Mouse (Mus musculus) adrenal gland (tissue): ENCODE results near the gene Cops8.

Experiments used
- intact Hi-C: fragments of 180-260 bp; cut with DNase I; formaldehyde crosslinking; loops from one replicate; pipeline ENCODE4 v1.15.1; 2025

Gene Cops8

GRCm38 (mm10) chr1:90650781-90651437 lies 48.1 kb downstream of the Cops8 start:
- intact Hi-C loops = loop anchor here (1.0 to 2.0 kb wide), 2 partner anchors 189 to 306 kb away; no protein-coding TSS in a partner anchor

GRCm38 (mm10) chr1:90651781-90652180 lies 49.0 kb downstream of the Cops8 start:
- intact Hi-C loops = loop anchor here (1.0 to 2.0 kb wide), 2 partner anchors 189 to 305 kb away; no protein-coding TSS in a partner anchor

- intact Hi-C loops = no loop called here
Observed at GRCm38 (mm10) chr1:90652553-90652952, 49.8 kb downstream of the Cops8 start.

GRCm38 (mm10) chr1:90656492-90657245 lies 53.9 kb downstream of the Cops8 start:
- intact Hi-C loops = no loop called here

GRCm38 (mm10) chr1:90657292-90658050 lies 54.7 kb downstream of the Cops8 start:
- intact Hi-C loops = no loop called here

GRCm38 (mm10) chr1:90658581-90658980 lies 55.8 kb downstream of the Cops8 start:
- intact Hi-C loops = no loop called here

- intact Hi-C loops = no loop called here
Observed at GRCm38 (mm10) chr1:90660150-90660549, 57.4 kb downstream of the Cops8 start.

GRCm38 (mm10) chr1:90662491-90662890 lies 59.7 kb downstream of the Cops8 start:
- intact Hi-C loops = no loop called here
